Mouse (Mus musculus) large intestine, adult 2 months (tissue): ENCODE measurements around the gene Tmem211. TPM values are rescaled to one million over a fixed set of nuclear protein-coding genes. Genes with fewer than 3 reads are reported as not detected.

Source experiments
- DNase-seq: peaks from one replicate; pipeline ENCODE4 v3.0.0-alpha.2; 2012; ENCODE audit warnings: low read depth, low spot score
- WGBS: fragments of 180-500 bp; shearing (Covaris S2); methylation state at CpG from one replicate; pipeline ENCODE4 v1.1.7; 2018; 5-methylcytosine and 5-hydroxymethylcytosine counted together
- polyA plus RNA-seq: library from polyadenylated mRNA; depleted of rRNA; stranded (reverse); fragments of >200 nt; gene quantifications from 2 replicates; pipeline ENCODE4 v1.2.3, GENCODE M21; 2012; rRNA removed

Gene Tmem211
- polyA plus RNA-seq, 1 experiment: not detected

GRCm38 (mm10) chr5:113265637-113266036 lies 38.9 kb downstream of the Tmem211 start:
- WGBS: 79% methylated on average over 8 of the region's 8 CpGs
- no peak for DNase-seq

- DNase-seq: no peak
These were observed 41.5 kb downstream of the Tmem211 start for GRCm38 (mm10) chr5:113268246-113268645.

GRCm38 (mm10) chr5:113270043-113270442 lies 43.3 kb downstream of the Tmem211 start:
- DNase-seq: no peak
- 89% methylated on average over 3 of the region's 3 CpGs for WGBS

- WGBS: 42% methylated on average over 11 of the region's 11 CpGs
- DNase-seq: no peak
These were observed 44.6 kb downstream of the Tmem211 start for GRCm38 (mm10) chr5:113271207-113271811.

GRCm38 (mm10) chr5:113275839-113276238 lies 49.1 kb downstream of the Tmem211 start:
- WGBS: 79% methylated on average over 10 of the region's 10 CpGs
- no peak for DNase-seq

GRCm38 (mm10) chr5:113280138-113280856 lies 53.6 kb downstream of the Tmem211 start:
- peak; percentile 73 for DNase-seq
- WGBS: 31% methylated on average over 15 of the region's 15 CpGs

GRCm38 (mm10) chr5:113281557-113281956 lies 54.8 kb downstream of the Tmem211 start:
- 93% methylated on average over 7 of the region's 7 CpGs for whole genome bisulfite sequencing
- DNase-seq: no peak

- 55% methylated on average over 2 of the region's 2 CpGs for WGBS
- DNase-seq: no peak
These were observed 57.0 kb downstream of the Tmem211 start for GRCm38 (mm10) chr5:113283726-113284125.

- 71% methylated on average over 16 of the region's 16 CpGs for WGBS
- DNase-seq: no peak
These were observed 58.8 kb downstream of the Tmem211 start for GRCm38 (mm10) chr5:113285541-113285940.

GRCm38 (mm10) chr5:113286048-113286447 lies 59.3 kb downstream of the Tmem211 start:
- WGBS: 78% methylated on average over 11 of the region's 11 CpGs
- DNase-seq: no peak

GRCm38 (mm10) chr5:113286591-113287520 lies 60.1 kb downstream of the Tmem211 start:
- DNase-seq: no peak
- whole genome bisulfite sequencing: 13% methylated on average over 59 of the region's 60 CpGs

- 53% methylated on average over 5 of the region's 5 CpGs for WGBS
- DNase-seq: no peak
These were observed 61.1 kb downstream of the Tmem211 start for GRCm38 (mm10) chr5:113287762-113288161.

GRCm38 (mm10) chr5:113288490-113288889 lies 61.8 kb downstream of the Tmem211 start:
- WGBS: 52% methylated on average over 13 of the region's 13 CpGs
- DNase-seq: no peak

Other genes with a start within 250 kb of the Tmem211 start
- gene Grk3, start 211.1 kb upstream of the Tmem211 start, polyA plus RNA-seq: 4.4 and 8.0 TPM in 2 replicates
- gene Crybb2, start 156.8 kb upstream of the Tmem211 start, polyA plus RNA-seq: 0.17 TPM in 1 of 2 replicates, not detected in the other
- 5.9 and 6.1 TPM in 2 replicates for gene Crybb3, start 145.3 kb upstream of the Tmem211 start, polyA plus RNA-seq
- 45.7 and 51.7 TPM in 2 replicates for gene 2900026A02Rik, start 5.7 kb upstream of the Tmem211 start, polyA plus RNA-seq
- gene Sgsm1, start 83.9 kb downstream of the Tmem211 start, polyA plus RNA-seq: 7.1 and 7.5 TPM in 2 replicates
- gene Aym1, start 130.4 kb downstream of the Tmem211 start, polyA plus RNA-seq: not detected in 2 replicates